Mouse (Mus musculus) regulatory T cell (primary cell): Measurements from ENCODE around the gene Fam53b.

Experiments used
- in situ Hi-C: fragments of 300-600 bp; cut with MboI, MseI; formaldehyde crosslinking; loops from one replicate; pipeline ENCODE4 v1.15.1; 2025; ENCODE audit warnings: high pct_unique_total_duplicates

Gene Fam53b

GRCm38 (mm10) chr7:132715259-132715658 is 98.4 kb downstream of the Fam53b start:
- in situ Hi-C loops = no loop called here

DNA sequence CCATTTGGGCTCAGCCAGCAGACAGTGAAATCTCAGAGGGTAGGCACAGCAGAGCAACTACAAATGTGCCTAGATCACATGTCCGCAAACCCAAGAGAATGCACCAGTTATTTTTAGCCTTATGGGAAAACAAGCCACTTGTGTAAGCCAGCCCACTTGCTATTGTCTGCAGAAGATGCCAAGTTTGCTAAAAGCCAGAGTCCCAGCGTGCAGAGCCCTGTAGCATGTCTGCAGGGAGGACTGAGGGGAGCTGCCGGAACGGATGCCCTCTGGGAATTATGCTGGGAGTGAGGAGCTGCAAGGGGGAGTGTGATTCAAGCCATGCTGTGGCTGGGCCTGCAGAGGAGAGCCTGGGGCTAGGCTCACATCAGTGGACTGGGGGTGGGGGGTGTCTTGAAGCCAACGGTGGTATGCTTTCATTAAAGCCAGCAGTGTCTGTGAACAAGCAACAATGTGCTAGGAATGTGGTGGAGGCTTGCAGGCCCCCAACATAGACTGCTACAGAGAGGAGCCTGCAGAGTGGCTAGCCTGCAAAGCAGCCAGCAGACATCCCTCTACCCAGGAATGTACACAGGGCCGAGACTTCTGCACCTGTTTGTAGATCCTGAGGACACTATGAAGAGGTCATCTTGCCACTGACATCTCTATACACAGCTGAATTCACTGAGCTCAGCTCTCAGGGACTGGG is 99.3 kb downstream of the Fam53b start:
- in situ Hi-C loops = no loop called here

DNA sequence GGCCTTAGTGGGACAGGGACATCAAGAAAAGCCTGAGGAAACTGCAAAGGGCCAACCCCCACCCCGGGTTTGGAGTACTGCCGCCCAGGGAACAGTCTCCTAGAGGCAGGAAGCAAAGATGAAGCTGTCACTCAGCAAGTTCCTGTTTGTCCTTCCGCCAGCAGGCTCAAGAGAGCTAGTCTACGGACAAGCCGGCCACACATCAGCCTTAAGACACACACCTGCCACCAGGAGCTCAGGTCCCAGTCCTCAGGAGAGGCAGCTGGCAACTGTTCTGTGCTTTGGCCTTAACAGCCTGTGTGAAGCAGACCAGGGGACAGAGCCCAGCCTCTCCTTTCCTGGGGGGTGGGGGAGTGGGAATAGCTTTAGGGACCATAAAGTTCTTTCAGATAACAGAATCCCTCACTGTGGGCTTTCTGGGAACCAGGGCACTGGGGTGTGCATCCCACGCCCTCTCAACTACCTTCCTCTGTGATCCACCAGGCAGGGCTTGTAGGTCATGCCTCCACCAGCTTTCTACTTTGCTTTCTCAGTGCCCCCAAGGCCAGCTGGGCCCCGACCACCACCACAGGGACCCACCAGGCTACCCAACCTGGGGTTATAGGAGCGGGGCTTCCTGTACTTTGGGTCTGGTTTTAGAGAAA is 100.1 kb downstream of the Fam53b start:
- in situ Hi-C loops = no loop called here

- in situ Hi-C loops = no loop called here
These were observed 100.7 kb downstream of the Fam53b start for GRCm38 (mm10) chr7:132712956-132713355.

DNA sequence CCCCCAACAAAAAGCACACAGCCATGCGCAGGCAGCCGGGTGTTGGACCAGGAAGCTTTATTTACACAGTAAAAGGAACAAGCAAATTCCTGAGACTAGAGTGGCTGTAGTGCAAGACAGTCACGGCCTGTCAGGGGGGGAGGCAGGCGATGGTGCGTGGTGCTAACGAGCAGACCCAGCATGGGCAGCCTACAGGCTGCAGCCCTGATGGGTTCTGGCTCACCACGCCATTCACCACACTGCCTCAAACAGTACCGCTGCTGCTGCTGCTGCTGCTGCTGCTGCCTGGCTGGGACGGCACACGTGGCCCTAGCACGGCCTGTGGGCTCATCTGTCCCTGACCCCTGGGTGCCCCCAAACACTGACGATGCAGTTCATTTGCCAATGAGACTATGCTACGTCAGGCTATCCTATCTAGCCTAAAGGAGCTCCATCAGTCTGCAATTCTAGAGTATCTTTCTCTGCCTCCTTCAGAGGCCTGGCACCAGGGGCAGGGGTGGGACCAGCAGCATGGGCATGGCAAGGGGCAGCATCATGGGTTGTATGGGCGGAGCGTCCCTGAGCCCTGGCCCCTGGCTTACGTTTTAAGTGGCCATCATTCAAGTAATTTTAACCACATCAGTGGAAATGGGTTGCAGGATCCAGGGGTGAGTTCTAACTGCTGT is 101.5 kb downstream of the Fam53b start:
- in situ Hi-C loops = no loop called here

GRCm38 (mm10) chr7:132711579-132711978 is 102.1 kb downstream of the Fam53b start:
- in situ Hi-C loops = no loop called here

- in situ Hi-C loops = no loop called here
These were observed 108.6 kb downstream of the Fam53b start for GRCm38 (mm10) chr7:132705130-132705529.

DNA sequence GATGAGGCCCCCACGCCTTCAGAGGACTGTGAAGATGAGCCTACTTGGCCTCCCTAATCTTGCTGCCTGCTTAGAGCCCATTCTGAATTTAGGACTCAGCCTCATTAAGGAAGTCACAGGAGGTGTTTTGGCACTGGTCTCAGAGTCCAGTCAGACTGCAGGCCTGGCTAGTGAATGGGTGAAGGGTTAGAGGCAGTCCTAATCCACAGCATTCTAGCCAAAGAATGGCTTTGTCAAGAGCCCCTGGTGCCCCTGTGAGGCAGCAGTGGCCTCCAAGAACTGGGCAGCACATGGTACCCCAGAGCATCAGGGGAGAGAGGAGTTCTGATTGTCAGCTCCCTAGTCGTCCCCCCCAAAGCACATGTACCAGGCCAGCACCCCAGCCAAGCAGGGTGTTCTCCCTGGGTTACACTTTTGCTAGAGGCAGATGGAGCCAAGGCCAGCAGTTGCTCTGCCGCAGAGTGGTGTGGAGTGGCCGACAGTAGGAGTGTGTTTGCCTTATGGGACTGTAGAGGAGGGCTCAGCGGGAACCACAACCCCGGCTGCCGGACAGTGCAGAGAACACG is 109.3 kb downstream of the Fam53b start:
- in situ Hi-C loops = no loop called here

DNA sequence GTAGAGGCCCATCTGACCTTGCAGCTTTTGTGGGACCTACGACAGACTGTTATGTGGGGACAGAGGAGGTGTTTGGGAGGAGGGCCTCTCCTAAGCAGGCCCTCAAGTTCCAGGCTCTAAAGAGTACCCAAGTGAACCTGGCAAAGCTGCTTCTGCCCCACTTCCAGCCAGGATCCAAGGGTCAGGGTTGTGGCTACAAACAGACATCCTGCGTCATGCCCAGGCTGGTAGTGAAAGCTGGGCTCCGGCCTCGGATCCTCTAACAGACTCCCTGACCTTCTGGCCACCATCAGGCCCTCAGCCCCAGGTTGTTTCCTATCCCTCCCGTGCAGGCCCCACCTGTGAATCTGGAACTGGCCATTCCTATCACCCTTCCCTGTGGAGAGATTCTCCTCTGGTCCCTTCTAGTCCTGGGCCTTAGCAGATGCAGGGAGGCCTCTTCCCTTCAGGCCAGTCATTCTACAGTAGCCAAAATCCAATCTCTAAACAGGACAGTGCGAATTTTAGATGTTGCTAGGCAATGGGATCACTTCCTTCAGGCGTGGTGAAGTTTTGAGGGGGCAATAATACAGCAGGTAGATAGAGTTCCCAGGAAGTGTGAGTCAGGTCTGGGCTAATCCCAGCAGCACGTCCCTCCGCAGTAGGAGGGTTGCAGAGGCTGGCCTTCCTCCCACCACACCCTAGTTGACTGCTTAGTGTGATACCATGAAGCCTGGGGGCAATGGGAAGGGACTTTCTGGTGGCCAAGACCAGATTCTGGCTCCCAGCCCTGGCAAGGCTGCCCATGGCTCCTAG is 110.0 kb downstream of the Fam53b start:
- in situ Hi-C loops = no loop called here

GRCm38 (mm10) chr7:132702492-132703070 is 111.1 kb downstream of the Fam53b start:
- in situ Hi-C loops = no loop called here

GRCm38 (mm10) chr7:132702024-132702423 is 111.7 kb downstream of the Fam53b start:
- in situ Hi-C loops = no loop called here

DNA sequence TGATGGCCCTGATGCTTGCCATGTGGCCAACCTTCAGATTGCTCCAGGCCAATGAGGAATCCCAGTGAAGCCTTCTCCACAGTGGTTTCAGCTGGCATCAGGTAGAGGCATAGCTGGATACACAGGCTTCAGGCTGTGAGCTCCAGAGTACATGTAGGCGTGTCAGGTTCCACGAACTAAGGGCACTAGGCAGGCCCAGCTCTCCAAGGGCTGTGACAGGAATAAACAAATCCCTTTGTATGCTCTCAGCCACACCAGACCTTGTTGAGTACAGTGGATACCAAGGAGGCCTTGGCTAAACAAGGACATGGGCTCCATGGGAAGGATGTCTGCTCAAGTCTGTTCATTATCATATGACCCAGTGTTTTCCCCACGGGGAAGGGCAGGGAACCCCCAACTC is 112.3 kb downstream of the Fam53b start:
- in situ Hi-C loops = no loop called here

- in situ Hi-C loops = no loop called here
These were observed 113.6 kb downstream of the Fam53b start for GRCm38 (mm10) chr7:132700107-132700506.

DNA sequence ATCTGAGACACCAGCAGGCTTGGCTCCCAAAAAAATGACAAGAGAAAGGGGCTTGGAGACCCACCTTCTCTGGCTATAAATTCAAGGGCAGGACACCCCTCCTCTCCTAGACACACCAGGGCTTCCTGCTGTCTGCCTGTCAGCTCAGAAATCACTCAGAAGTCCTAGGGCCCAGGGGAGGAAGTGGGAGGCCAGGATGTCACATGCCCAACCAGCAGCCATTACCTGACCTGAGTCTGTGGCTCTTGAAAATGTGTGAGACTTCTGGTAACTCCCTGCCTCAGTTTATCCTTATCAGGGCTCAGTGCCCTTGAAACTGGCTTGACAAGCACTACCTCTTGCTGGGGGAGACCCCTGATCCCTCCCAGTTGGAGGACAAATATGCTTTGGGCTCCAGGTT is 114.0 kb downstream of the Fam53b start:
- in situ Hi-C loops = no loop called here

DNA sequence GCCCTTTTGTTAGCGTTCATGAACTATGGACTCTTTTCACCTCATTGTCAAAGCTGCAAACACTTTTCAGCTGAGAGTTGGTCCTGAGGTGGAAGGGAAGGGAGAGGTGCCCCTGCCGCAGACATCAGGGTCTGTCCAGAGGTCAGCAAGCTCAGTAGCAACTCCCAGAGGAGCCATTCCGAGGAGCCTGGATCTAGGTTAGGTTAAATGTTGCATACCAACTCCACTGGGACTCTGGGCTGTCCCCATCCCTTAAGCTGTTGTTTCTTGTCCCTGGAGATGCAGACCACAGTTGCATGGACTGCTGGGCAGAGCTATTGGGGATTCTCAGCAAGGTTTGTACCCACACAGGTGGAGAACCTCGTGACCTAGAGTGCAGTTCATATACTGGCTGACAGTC is 114.5 kb downstream of the Fam53b start:
- in situ Hi-C loops = no loop called here

DNA sequence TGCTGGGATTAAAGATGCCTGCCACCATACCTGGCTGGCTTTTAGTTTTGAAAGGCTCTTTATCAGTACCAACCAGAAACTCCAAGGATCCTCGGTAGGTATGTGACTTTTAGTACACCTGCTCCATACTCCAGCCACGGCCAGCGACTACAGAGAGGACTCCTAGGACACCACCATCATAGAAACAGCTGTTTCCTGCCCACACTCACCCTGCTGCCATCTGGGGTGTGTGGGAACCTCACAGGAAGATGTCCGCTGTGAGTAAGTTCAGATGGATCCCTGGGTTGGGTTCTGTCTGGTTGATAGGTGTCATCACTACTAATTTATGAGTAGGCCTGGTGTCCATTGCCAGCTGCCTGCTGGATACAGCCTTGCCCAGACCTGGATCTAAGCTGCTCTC is 114.9 kb downstream of the Fam53b start:
- in situ Hi-C loops = no loop called here

- in situ Hi-C loops = no loop called here
These were observed 116.4 kb downstream of the Fam53b start for GRCm38 (mm10) chr7:132697258-132697796.

DNA sequence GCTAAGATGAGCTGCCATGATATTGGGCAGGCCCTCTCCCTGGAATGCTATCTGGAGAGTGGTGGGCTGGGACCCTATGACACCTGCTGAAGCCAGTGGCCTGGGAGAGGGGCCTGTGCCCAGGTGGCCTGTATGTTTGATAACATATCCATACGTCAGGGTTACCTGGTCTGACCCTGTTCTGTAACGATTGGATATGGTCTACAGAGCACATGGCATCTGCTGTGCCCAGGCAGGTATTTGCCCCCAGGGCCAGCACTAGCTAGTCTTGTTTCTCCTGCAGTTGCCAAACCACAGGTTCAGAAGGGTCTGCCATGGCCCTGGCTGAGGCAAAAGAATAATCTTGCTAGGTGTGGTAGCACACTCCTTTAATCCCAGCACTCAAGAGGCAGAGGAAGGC is 120.1 kb downstream of the Fam53b start:
- in situ Hi-C loops = no loop called here

- in situ Hi-C loops = no loop called here
These were observed 121.0 kb downstream of the Fam53b start for GRCm38 (mm10) chr7:132692719-132693118.

DNA sequence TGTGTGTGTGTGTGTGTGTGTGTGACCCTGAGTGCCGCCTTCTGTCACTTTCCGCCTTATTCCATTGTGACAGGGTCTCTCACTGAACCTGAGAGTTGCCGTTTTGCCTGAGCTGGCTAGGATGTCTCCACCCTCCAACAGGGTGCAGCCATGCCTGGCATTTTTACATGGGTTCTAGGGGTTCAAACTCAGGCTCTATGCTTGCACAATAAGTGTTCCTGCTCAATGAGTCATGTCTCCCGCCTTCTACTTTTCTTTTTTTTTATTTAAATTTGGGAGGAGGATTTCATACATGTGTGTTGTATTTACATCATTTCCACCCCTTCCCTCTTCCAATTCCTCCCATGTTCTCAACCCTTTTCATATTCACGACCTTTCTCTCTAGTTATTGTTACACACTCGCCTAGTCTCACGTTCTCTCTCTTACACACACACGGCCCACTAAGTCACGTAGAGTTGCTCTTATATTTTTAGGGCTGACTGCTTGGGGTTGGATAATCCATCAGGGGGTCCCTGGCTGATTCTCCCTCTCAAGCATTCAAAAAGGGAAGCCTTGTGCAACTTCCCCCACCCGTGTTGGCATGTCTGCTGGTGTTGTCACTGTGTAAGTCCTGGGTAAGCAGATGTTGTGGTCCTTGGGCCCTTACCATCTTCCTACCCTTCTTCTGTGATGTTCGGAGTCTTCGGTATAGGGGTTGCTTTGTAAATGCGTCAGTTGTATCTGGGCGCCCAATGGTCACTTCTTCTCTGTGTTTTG is 122.8 kb downstream of the Fam53b start:
- in situ Hi-C loops = no loop called here
